Mouse (Mus musculus): ENCODE results near the gene Dvl1.

The Dvl1 gene

DNA sequence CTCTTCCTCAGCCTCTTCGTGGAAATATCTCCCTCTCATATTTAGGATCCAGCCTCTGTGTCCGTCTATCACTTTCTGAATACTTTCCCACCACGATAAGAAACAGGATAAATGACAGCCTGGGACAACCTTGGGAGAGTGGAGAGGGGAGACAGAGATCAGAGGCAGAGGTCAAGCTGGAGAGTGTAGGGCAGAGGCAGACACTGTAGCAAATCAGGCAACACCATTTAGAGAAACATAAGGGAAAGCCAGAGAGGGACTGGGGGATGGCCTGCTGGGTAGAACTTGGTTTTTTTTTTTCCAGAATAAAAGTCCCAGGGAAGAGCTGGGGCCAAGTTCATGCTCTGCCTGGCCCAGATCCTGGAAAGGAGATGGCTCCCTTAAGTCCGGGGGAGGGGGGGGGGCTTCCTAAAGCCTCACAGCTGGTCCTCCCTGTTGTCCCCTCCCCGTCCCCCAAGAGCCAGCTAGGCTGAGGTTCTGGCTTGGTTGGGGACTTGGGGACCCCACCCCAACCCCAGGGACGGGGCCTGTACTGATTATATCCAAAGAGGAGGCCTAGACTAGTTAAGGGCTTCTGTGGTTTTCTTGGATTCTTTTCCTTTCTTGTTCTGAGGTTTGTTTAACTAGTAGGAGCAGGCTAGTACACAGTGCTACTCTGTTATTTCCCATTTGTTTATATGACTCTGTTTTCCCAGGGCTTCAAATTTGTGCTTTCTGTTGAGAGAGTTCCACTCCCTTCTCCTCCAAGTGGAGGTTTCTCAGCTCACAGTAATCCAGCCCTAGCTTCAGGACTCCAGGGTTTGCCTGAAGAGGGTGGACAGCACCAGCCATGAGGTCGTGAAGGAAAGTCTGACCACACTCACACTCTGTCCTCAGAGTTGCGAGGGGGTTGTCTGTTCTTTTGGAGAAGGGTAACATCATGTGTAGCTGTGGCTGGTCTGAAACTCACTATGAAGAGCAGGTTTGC is 8.7 kb upstream of the Dvl1 start:
- ATAC-seq (ENCODE audit: insufficient number of reproducible peaks, low FRiP score, low TSS enrichment), result no peak

DNA sequence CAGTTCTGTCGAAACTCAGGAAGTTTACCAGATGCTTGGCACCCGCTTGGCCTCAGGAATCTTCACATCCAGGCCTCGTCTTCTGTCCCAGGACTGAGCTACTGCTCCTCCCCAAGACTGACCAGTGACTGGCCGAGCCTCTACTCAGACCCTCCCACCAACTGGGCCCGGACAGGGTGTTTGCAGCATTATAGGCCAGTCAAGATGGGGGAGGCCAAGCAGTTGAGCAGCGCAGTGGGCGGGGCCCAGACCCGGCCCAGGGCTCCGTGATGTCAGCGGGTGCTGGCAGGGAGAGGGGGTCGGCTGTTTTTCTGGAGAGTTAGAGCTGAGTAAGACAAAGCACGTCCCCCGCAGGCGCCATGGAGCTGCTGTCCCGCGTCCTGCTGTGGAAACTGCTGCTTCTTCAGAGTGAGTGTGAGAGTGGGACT is 7.7 kb upstream of the Dvl1 start, which contains the start of gene Mxra8:
TSS of gene Mxra8 (plus strand) at position 198 of the 428 bp plus-strand sequence.
- ATAC-seq (ENCODE audit: insufficient number of reproducible peaks, low FRiP score, low TSS enrichment), result no peak

DNA sequence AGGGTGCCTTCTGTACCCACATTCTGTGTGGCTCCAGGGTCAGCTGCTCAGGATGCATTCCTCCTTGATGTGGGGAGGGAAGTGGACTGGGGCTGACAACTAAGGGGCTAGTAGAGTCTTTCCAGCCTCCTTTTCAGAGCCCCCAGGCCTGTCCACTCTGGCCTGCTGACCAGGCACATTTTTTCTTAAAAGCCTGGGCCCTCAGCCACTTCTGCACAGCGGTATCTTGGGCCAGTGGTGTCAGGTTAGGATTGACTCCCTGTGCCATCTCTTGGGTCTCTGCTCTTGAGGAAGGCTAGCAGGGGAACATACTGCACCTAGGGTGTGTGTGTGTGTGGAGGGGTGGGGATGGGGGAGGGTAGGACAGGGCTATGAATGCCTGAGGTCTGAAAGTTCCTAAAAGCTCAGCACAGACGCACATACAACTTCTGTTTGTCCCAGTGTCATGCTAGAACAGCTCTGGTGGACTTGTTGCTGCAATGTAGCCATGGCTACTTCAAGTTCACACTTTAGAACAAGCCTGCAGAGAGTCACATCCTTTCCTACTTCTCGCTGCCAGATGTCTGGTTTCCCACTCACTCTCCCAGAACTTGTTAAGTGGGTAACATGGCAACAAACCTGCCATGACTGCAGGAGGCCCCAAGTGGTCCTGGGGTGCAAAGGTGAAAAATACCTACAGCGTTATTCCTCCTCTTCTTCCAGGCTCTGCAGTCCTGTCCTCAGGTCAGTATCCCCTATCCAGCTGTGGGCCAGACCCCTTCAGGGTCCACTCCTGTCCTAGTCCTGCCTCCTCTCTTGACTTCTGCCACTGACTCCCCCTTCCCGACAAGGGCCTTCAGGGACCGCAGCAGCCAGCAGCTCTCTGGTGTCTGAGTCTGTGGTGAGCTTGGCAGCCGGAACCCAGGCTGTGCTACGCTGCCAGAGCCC is 6.9 kb upstream of the Dvl1 start:
- no peak for ATAC-seq (ENCODE audit: insufficient number of reproducible peaks, low FRiP score, low TSS enrichment)

DNA sequence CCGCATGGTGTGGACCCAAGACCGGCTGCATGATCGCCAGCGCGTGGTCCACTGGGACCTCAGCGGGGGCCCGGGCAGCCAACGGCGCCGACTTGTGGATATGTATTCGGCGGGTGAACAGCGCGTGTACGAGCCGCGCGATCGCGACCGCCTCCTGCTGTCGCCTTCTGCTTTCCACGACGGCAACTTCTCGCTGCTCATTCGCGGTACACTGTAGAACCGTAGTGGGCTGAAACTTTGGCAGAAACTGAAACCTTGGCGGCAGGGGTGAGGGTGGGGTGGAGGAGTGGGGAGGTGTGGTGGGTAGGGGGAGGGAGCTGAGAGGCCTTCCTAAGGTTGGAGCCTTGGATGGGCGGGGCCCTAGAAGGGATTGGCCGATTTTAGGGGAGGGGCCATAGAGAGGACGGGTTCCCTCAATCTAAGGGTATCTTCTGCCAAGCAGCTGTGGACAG is 6.2 kb upstream of the Dvl1 start:
- ATAC-seq (ENCODE audit: insufficient number of reproducible peaks, low FRiP score, low TSS enrichment), result no peak

DNA sequence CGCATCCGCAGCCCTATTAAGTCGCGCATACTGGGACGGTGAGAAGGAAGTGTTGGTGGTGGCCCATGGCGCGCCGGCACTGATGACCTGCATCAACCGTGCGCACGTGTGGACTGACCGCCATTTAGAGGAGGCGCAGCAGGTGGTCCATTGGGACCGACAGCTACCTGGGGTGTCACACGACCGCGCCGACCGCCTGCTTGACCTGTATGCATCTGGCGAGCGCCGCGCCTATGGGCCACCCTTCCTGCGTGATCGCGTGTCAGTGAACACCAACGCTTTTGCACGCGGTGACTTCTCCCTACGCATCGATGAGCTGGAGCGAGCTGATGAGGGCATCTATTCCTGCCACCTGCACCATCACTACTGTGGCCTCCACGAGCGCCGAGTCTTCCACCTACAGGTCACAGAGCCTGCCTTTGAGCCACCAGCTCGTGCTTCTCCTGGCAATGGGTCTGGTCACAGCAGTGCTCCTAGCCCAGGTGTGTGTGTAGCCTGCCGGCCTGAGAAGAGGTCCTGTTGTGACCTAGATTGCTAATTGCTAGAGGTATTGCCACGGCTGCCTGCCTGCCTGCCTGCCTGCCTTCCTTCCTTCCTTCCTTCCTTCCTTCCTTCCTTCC is 5.4 kb upstream of the Dvl1 start:
- no peak for ATAC-seq (ENCODE audit: insufficient number of reproducible peaks, low FRiP score, low TSS enrichment)

DNA sequence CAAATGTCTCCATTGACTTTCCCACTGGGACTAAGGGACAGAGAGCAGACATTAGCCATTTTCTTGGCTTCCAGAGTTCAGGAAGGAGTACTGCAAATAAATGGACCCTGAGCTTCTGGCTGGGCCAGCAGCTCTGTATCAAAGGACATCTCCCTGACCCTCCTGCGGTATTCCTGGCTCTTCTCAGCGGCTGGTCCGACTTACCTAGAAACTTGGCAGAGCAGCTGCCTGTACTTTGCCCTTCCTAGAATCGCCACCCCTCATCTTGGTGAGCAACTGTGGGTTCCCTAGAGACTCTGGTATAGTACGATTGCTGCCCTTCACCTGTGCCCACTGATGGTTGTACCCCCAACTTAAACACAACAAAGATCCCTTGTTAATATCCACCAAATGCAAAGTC is 4.0 kb upstream of the Dvl1 start:
- ATAC-seq (ENCODE audit: insufficient number of reproducible peaks, low FRiP score, low TSS enrichment), result no peak

DNA sequence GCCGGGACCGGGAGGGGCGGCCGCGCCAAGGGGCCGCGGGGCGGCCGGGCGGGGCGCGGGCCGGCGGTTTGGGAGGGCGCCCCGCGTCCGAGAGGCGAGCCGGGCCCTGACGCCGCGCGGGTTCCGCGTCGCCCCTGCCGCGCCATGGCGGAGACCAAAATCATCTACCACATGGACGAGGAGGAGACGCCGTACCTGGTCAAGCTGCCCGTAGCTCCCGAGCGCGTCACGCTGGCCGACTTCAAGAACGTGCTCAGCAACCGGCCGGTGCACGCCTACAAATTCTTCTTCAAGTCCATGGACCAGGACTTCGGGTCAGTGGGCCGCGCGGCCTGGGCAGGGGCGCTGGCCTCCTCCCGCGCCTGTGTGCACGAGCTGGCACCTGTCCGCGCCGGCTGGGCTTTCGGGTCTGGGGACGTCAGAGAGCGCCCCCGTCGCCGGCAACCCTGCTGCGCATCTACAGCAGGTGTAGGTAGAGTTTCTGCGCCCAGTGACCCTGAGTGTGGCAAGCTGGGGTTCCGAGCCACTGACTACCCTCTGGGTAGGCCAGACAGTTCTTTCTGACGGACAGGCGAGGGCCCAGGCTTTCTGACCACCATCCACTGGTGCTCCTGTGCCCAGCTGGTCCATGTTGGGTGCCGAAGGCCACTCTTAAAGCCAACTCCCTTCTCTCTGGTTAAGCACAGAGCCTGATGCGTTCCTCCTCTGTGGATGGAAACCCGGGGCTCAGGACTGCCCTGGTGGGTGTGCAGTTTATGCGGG is 570 bp downstream of the Dvl1 start:
- peak; percentile 31; the same call in 1 of the 2 replicates for ATAC-seq (ENCODE audit: insufficient number of reproducible peaks, low FRiP score, low TSS enrichment)

DNA sequence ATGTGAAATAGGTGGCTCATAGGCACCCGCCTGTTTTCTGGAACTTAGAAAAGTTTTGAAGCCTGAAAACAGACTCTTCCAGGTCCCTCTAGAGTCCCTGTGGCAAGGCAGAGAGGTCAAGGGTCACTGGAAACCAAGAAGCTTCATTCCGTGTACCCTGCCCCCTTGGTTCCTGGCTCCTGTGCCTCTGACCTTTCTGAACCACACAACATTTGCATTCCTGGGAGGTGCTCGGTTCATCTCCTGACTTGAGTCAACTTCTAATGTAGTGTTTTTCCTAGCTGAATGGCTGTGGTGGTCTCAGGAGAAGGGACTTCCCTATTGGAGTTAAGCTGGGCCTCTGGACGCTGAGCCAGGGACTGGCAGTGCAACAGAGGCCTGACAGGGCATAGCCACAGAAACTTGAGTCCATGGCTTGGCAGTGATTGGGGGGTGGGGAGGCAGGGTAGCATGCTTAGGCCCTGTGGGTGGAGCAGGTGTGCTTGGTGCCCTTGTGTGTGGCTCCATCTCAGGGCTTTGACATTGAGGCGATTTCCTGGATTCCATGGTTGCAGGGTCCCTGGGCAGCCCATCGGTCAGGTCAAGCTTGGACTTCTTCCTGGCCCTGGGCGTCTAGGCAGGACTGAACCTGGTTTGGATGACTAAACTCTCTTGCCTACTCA is 1.4 kb downstream of the Dvl1 start:
- ATAC-seq (ENCODE audit: insufficient number of reproducible peaks, low FRiP score, low TSS enrichment), result no peak

DNA sequence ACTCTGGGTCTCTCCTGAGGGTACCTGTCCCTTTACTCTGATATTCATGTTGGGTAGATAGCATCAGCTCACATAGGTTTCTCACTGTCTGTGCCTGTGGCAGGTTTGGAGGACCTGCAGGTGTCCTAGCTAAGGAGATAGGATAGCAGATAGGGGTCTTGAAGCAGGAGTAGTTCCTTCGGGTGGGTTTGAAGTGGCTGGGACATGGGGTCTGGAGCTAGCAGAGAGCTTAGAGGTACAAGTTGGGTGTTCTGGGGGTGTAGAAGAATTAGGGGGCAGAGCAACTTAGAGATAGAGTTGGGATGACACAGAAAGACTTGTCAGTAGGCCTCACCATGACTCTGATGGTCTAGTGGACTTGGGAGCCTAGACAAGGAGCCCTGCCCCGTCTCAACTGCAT is 2.2 kb downstream of the Dvl1 start:
- ATAC-seq (ENCODE audit: insufficient number of reproducible peaks, low FRiP score, low TSS enrichment), result no peak

DNA sequence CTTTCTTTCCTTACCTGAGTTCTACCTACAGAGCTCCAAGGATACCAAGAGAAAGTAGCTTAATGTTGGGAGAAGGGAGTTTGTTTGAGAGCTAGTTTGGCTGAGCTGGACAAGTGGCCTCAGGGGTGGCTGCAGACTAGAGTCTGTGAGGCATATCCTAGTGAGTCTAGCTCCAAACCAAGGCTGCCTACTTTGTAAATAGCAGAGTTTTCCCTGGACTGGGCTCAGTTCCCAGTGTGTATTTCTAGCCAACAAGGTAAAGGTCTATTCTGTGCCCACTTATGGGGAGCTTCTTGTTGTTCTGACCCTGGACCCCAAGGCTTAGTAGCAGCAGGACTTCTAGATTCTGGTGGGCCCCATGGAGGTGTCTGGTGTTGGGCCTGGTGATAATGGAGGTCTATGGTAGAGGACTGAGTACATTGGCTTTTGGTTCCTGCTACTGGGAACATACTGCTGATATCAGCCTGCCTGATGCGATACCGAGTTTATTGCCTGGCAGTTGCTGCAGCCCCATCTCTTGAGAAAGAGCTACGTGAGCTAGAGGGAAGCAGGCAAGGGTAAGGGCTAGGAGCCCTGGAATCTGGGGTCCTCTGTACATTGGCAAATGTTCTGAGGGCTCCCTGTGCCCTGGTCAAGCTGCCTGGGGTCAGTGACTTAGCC is 2.7 kb downstream of the Dvl1 start:
- no peak for ATAC-seq (ENCODE audit: insufficient number of reproducible peaks, low FRiP score, low TSS enrichment)

DNA sequence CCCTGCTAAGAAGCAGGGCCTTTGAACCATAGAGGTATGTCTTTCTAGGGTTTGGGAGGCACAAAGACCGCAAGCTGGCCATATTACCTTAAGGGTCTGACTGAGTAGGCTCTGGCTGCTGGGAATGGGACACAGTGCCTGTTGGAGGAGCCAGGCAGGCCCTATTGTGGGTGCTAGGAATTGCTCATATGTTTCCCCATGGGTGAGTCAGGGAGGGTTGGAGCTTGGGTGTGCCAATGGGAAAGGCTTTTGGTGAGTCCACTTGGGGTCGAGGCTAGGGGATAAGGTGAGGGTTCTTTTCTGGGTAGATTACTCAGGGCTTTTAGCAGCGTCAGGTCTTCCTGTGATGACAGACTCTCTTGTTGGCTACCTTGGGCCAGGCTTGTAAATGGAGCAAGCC is 4.2 kb downstream of the Dvl1 start:
- no peak for ATAC-seq (ENCODE audit: insufficient number of reproducible peaks, low FRiP score, low TSS enrichment)

DNA sequence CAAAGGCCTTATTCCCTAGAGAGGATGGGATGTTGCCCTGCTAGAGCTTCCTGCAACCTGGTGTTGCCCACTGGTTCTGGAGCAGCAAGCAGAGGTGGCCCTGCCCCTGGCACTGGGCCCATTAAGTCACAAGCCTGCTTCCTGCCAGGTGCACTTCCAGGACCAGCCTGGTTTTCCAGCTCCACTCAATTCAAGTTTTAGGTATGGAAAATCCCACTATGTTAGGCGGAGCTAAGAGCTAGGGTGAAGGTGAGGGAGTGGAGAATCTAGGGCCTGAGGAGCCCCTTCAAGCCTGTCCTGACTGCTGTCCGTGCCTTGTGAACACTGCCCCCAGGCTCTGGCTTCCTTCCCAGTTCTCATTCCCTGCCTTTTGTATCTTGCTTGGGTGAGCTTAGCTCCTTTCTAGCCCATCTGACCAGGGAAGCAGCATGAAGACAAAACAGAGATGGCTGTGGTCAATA is 4.8 kb downstream of the Dvl1 start:
- ATAC-seq (ENCODE audit: insufficient number of reproducible peaks, low FRiP score, low TSS enrichment), result no peak

DNA sequence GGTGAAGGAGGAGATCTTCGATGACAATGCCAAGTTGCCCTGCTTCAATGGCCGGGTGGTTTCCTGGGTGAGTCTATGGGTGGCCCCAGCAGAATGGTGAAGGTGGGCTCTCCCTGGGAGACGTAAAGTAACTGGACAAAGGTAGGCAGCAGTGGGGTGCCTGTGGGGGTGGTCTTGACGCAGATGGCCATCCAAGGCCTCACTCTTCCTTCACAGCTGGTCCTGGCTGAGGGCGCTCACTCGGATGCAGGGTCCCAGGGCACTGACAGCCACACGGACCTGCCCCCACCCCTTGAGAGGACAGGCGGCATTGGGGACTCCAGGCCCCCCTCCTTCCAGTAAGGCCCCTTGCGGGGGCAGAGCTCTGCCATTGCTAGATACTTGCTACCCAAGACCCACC is 6.2 kb downstream of the Dvl1 start:
- no peak for ATAC-seq (ENCODE audit: insufficient number of reproducible peaks, low FRiP score, low TSS enrichment)

DNA sequence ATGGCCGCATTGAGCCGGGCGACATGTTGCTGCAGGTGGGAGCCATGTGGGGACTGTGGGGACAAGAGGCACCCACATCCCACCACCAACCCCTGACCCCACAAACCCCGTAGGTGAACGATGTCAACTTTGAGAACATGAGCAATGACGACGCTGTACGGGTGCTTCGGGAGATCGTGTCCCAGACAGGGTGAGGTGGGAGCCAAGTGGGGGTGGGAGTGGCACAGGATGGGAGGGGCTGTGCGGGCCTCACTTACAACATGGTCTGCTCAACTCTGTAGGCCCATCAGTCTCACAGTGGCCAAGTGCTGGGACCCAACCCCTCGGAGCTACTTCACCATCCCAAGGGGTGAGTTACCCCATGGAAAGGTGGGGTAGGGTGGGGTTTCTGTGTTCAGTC is 7.8 kb downstream of the Dvl1 start:
- ATAC-seq (ENCODE audit: insufficient number of reproducible peaks, low FRiP score, low TSS enrichment), result no peak

DNA sequence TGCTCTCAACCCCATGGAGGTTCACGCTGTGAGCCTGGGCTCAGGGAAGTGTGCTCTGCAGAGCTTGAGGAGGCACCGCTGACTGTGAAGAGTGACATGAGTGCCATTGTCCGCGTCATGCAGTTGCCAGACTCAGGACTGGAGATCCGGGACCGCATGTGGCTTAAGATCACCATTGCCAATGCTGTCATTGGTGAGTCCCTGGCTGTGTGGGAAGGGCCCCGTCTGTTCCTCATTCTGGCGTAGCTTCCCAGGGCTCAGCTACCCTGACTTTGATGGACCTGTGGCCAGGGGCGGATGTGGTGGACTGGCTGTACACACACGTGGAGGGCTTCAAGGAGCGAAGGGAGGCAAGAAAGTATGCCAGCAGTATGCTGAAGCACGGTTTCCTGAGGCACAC is 8.9 kb downstream of the Dvl1 start:
- ATAC-seq (ENCODE audit: insufficient number of reproducible peaks, low FRiP score, low TSS enrichment), result no peak

DNA sequence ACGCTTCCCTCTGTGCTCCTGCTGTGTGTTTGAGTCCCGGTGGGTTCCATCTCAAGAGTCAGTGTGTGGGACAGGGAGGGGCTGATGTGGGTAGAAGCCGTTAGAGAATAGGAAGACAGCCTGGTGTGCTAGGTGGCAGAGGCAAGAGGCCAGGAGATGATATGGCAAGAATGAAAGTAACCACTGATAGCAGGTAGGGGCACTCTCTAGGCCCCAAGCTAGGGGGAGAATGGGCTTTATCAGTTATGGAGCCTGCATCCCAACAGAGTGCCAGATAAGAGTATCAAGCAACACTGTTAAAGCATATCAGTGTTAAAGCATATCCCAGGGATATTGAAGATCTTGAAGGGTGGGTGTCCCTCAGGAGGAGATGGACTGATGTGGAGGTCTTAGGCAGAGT is 9.7 kb downstream of the Dvl1 start:
- no peak for ATAC-seq (ENCODE audit: insufficient number of reproducible peaks, low FRiP score, low TSS enrichment)

DNA sequence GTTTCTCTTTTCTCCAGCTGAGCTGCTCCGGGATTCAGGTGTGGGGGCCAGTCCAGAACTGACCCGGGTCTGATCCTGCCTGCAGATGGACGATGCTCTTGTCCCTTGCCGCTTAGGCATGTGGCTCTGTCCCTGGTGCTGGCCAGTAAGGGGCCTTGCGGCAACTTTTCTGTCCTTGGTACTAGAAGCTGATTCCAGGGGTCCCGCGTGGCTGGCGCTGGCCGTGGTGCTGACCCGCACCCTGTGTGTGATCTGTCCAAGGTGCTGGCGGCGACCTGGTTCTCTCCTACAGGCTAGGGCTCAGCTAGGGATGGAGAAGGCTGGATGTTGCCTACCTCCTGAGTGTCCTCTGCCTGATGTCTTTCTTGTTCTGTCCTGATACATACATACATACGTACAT is 12.1 kb downstream of the Dvl1 start:
- ATAC-seq (ENCODE audit: insufficient number of reproducible peaks, low FRiP score, low TSS enrichment), result no peak

DNA sequence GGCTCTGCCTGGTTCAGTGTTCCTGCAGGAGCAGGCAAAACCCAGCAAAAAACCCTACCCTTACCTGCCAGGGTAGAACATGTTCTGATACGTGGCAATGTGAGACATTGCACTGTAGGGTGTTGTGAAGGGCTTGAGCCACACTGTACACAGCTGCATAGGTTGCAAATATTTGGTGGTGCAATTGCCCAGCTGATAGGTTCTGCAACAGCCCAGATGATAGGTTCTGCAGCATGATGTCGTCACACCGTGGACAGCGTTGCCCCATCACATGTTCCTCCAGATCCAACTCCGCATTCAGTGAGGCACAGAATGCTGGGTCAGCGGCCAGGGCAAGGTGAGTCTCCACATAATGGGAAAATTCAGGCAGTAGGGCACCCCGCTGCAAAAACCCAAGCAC is 14.6 kb downstream of the Dvl1 start:
- no peak for ATAC-seq (ENCODE audit: insufficient number of reproducible peaks, low FRiP score, low TSS enrichment)

DNA sequence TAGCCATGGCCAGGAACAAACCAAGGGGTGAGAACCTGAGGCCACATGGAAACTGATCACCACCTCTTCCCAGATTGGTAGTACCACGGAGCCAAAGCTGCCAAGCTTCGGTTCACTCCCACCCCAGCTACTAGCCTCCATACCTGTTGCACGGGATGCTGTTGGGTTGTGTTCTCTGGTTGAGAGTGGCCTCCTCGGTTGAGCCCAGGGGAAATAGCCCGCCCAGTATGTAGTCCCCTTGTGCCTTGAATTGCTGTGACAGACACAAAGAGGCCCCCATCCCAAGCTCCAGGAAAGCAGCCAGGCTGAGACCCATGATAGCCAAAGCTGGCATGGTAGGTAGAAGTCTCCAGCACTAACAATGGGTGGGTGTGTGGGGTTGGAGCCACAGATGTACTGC is 15.8 kb downstream of the Dvl1 start, which contains the start of gene Tas1r3:
TSS of gene Tas1r3 (minus strand) at position 362 of the 400 bp plus-strand sequence.
- no peak for ATAC-seq (ENCODE audit: insufficient number of reproducible peaks, low FRiP score, low TSS enrichment)

All from cerebellum, adult (tissue).